Mouse (Mus musculus) lung, postnatal 0 days (tissue): ENCODE results near the gene Phf14.
"Not testable (repeated sequence)": the region's sequence is repeated elsewhere in the genome, so short reads cannot be mapped to it uniquely, and the experiment has no call there.

Experiments
- CTCF ChIP-seq: IDR thresholded peaks from 2 replicates; pipeline ENCODE4 v1.5.1; 2016; ENCODE audit warnings: antibody characterized with exemption, mild to moderate bottlenecking
- EP300 ChIP-seq: IDR thresholded peaks from 2 replicates; pipeline ENCODE4 v1.6.1; 2016; ENCODE audit warnings: antibody characterized with exemption, mild to moderate bottlenecking, control low read depth

- TF ChIP-seq EP300, CTCF: not testable (repeated sequence)
Observed at GRCm38 (mm10) chr6:11875364-11875763, 32.2 kb upstream of the Phf14 start.
